Mouse (Mus musculus) layer of hippocampus, postnatal 36 days (tissue): ENCODE measurements around the gene Ski. TPM values are rescaled to one million over a fixed set of nuclear protein-coding genes. Genes with fewer than 3 reads are reported as not detected.

Experiments
- DNase-seq, 2 experiments: peaks; one replicate each; pipeline ENCODE4 v3.0.0; 2022
- total RNA-seq, 2 experiments: library from RNA; stranded (reverse); gene quantifications; 2 replicates each; pipeline ENCODE4 v1.2.3; 2021

The Ski gene
- total RNA-seq, 2 experiments from 2014 or later: 126 to 132 TPM

DNA sequence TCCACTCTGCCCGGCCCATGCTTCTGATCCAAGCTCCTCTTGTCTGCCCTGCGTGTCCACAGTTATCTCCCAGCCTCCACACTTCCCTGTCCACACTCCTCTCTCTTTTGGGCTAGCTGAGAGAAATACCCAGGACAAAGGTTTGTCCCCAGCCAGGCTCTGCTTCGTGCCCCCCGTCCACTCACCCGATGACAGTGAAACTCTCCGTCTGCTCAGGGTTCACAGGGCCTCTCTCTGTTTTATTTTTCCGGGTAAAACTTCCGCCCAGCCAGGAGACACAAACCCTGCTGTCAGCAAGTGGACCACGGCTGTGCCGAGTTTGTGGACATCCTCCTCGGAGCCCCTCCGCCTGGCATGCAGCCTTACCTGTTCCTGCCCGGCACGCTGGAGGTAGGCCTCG lies 94.0 kb downstream of the Ski start:
- no peak for DNase-seq

DNA sequence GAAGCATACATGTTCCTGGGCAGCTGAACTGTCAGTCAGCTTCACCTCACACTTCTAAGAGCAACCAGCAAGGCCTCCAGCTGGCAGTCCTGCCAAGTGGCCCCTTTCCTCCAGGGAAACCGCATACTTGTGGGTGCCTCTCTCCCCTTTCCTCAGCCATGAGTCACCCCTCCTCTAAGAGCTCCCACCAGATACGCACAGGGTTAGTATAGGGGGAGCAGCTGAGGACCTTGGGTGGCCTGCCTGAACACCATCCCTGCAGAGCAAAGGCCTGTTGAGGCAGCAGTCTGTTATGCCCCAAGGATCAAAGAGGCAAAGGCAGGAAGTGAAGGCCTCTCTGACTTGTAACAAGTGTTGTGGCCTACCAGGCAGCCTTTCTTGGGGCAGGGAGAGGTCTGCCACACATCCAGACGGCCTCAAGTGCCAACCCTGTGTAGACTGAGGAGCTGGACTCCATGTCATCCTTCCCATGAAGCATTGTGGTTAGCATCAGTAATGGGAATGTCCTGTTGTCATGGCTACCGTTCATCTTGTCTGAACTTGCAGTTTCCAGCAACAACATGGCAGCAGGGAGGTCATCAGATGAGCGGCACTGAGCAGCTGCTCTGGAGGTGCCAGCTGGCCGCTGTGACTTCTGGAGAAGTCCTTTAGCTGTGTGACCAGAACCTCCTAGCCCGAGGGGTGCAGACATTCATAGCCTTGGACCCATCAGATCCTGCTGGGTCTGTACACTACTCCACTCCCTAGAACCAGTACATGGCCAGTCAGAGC lies 95.6 kb downstream of the Ski start:
- no peak for DNase-seq

GRCm38 (mm10) chr4:155126194-155126593 lies 96.2 kb downstream of the Ski start:
- no peak for DNase-seq

- no peak for DNase-seq
Measured at GRCm38 (mm10) chr4:155125310-155125709, 97.1 kb downstream of the Ski start.

GRCm38 (mm10) chr4:155123868-155124534 lies 98.4 kb downstream of the Ski start:
- DNase-seq: no peak

GRCm38 (mm10) chr4:155122444-155123040 lies 99.8 kb downstream of the Ski start:
- peak; percentile 85 to 87 for DNase-seq

DNA sequence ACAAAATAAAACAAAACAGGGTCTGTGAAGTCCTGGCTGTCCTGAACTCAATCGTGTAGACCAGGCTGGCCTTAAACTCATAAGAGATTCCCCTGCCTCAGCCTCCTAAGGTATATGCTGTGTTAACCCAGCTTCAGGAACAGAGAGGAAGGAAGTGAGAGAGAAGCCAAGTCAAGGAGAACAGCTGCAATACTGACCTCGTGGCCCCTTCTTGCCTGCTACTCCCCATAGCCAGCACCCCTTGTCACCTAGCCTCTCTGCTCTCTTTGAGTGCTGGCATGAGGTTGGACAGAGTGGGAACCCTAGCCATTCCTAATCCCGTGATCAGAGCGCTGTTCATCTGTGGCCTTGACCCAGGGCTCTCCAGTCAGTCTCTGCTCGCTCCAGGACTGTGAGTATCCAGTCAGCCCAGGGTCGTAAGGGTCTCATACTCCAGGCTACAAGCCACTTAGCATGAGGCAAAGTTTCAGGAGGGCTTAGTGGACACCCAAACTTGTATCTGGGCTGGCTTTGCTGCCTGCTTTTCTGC lies 100.4 kb downstream of the Ski start:
- no peak for DNase-seq

GRCm38 (mm10) chr4:155121222-155121621 lies 101.2 kb downstream of the Ski start:
- no peak for DNase-seq

- DNase-seq: no peak
Measured at GRCm38 (mm10) chr4:155120583-155120982, 101.8 kb downstream of the Ski start.

- DNase-seq: no peak
Measured at GRCm38 (mm10) chr4:155120038-155120437, 102.4 kb downstream of the Ski start.

GRCm38 (mm10) chr4:155118278-155118677 lies 104.1 kb downstream of the Ski start:
- DNase-seq: no peak

DNA sequence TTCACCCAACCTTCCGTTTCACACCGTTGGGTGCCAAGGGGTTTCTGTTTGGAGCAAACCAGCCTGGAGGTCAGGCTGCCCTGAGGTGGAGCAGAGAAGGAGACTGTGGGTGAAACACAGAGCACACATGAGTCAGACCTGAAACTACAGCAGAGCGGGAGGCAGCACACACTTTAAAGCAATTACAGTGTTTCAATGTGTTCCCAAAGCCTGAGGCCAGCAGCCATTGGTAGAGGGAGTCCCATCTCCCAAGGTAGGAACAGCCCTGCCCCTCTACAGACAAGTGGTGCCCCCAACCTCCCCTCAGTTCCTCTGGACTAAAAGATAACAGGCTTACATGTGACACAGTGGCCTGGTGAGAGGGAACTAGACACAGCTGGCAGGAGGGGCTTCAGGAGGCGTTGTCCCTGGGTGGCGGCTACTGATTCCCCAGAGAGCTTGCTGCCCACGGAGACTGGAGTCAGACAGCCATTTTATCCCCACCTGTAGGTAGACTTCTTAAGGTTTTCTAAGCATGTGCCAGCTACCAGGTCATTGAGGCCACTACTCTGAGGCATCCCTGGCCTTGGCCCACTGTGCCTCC lies 104.9 kb downstream of the Ski start:
- no peak for DNase-seq

DNA sequence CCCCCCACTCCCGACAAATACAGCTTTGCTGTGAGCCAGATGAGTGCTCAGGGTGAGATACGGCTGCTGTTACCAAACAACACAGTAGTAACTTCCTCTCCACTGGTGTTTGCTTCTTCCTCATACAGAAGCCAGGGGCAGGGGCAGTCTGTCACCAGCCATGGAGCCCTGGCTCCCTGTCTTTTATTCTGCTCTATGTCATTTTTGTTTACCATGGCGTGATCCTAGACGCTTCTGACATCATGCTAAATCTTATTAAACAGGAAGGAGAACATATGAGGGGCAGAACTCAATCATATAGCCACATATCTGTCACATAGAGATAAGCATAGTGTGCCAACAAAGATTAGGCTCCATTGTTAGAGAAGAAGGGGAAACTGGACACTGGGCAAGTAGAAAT lies 105.8 kb downstream of the Ski start:
- no peak for DNase-seq

DNA sequence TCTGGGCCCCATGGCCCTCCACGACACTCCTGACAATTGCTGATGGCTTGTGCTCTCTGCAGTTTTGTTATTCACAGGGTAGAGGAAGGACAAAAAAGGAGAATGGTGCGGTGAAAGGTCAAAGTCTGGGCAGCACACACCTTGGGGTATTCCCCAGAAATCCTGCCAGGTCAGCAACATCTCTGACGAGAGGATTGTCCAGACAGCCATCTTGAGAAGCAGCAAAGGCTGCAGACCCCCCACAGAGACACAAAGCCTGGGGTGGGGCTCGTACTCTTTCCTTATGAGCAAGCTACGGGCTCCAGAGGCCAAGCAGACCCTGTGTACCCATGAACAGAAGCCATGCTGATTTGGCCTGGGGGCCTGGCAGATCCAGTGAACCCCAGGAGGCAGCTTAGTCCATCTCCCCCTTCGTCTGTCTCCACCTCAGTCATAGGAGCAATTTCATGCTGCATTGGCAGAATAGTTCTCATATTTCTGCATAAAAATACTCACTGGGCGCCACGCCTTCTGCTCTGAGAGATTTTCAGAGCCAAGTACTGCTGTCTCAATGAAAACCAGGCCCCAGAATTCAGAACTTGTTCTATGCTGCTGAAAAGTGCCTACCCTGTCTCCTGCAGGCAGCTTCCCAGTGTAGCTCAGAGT lies 108.5 kb downstream of the Ski start:
- DNase-seq: no peak

GRCm38 (mm10) chr4:155109471-155109870 lies 112.9 kb downstream of the Ski start:
- no peak for DNase-seq

GRCm38 (mm10) chr4:155107886-155108285 lies 114.5 kb downstream of the Ski start:
- no peak for DNase-seq

Other genes starting within 250 kb of the Ski start
- gene Plch2, start 165.8 kb downstream of the Ski start, total RNA-seq: 10 to 100 TPM; 96.6 to 96.9 TPM
- 10 to 100 TPM; 21.8 to 24.0 TPM for gene Pex10, start 155.6 kb downstream of the Ski start, total RNA-seq
- 10 to 100 TPM; 65.6 to 68.8 TPM for gene Rer1, start 136.2 kb downstream of the Ski start, total RNA-seq
- 10 to 100 TPM; 11.6 to 12.6 TPM for gene Morn1, start 136.0 kb downstream of the Ski start, total RNA-seq
- gene Faap20, start 27.2 kb upstream of the Ski start, total RNA-seq: 10 to 100 TPM; 30.9 to 35.1 TPM
- 100 to 1,000 TPM; 156 to 166 TPM for gene Prkcz, start 138.8 kb upstream of the Ski start, total RNA-seq
- gene Gabrd, start 175.5 kb upstream of the Ski start, total RNA-seq: 10 to 100 TPM; 21.0 to 21.2 TPM
- gene Cfap74, start 186.6 kb upstream of the Ski start, total RNA-seq: 10 to 100 TPM; 11.1 to 14.0 TPM
- 1 to 10 TPM; 2.0 to 6.6 TPM for gene Tmem52, start 246.5 kb upstream of the Ski start, total RNA-seq